Comparison of ENCODE assay signal across 27 mouse cellular contexts in genomic region chr9:42214116-42214515, GRCm38 (mm10).
"Had no signal": no experiment of that assay in that cellular context is flagged by ENCODE, and none has a peak within 500 bp of the region (broad histone marks: within the 10 kb centered on the region; RNA-seq: fewer than 3 reads in every experiment).

No protein-coding gene starts in this region.

- H3K4me2 ChIP-seq: heart, embryonic 11.5 days; heart, embryonic 13.5 days; heart, embryonic 15.5 days; hindbrain, embryonic 13.5 days; hindbrain, embryonic 15.5 days; intestine, embryonic 15.5 days; limb, embryonic 12.5 days; liver, embryonic 11.5 days; liver, embryonic 13.5 days; liver, embryonic 15.5 days had no signal

- ATAC-seq: hindbrain, postnatal 0 days; inflammation-experienced regulatory T-cells, adult 6 months; intestine, embryonic 15.5 days; intestine, postnatal 0 days had no signal

- H3K36me3 ChIP-seq: heart, embryonic 13.5 days; heart, embryonic 15.5 days; hindbrain, embryonic 13.5 days; hindbrain, embryonic 15.5 days; intestine, embryonic 15.5 days; limb, embryonic 12.5 days; liver, embryonic 13.5 days; liver, embryonic 15.5 days had no signal

- H3K4me1 ChIP-seq: heart, embryonic 13.5 days; heart, embryonic 15.5 days; intestine, embryonic 15.5 days; liver, embryonic 13.5 days; liver, embryonic 15.5 days had no signal

- H3K9me3 ChIP-seq: heart, embryonic 13.5 days; heart, embryonic 15.5 days; hindbrain, embryonic 13.5 days; hindbrain, embryonic 15.5 days; intestine, embryonic 15.5 days; limb, embryonic 12.5 days; liver, embryonic 13.5 days; liver, embryonic 15.5 days had no signal

- H3K27ac ChIP-seq: heart, embryonic 13.5 days; heart, embryonic 15.5 days; hindbrain, embryonic 13.5 days; hindbrain, embryonic 15.5 days; hindbrain, postnatal 0 days; intestine, embryonic 15.5 days; kidney, postnatal 0 days; limb, embryonic 12.5 days; liver, embryonic 13.5 days; liver, embryonic 15.5 days had no signal

- H3K27me3 ChIP-seq: heart, embryonic 13.5 days; hindbrain, embryonic 13.5 days; hindbrain, embryonic 15.5 days; intestine, embryonic 15.5 days; liver, embryonic 13.5 days; liver, embryonic 15.5 days had no signal

- H3K4me3 ChIP-seq: heart, embryonic 13.5 days; heart, embryonic 15.5 days; hindbrain, embryonic 13.5 days; hindbrain, embryonic 15.5 days; intestine, embryonic 15.5 days; limb, embryonic 12.5 days; liver, embryonic 13.5 days; liver, embryonic 15.5 days had no signal

- DNase-seq: gastrocnemius, postnatal 14 days; gastrocnemius, postnatal 36 days; heart, adult 18-20 months; heart, postnatal 14 days; heart, postnatal 36 days; kidney, adult 18-20 months; kidney, adult 8-10 months; kidney, postnatal 14 days; kidney, postnatal 36 days; layer of hippocampus, adult 9-11 months; layer of hippocampus, postnatal 36 days; left cerebral cortex, postnatal 4 days; liver; liver, embryonic 13.5 days had no signal

- H3K9ac ChIP-seq: heart, embryonic 13.5 days; heart, embryonic 15.5 days; hindbrain, embryonic 13.5 days; hindbrain, embryonic 15.5 days; intestine, embryonic 15.5 days; limb, embryonic 12.5 days; liver, embryonic 13.5 days; liver, embryonic 15.5 days had no signal
